Mouse (Mus musculus): ENCODE data around the gene Ppp1r9b. TPM values are rescaled to one million over a fixed set of nuclear protein-coding genes. Genes with fewer than 3 reads are reported as not detected.

Ppp1r9b gene
- polyA plus RNA-seq, 1 experiment from 2014 or later, result 10.5 TPM

GRCm38 (mm10) chr11:95053062-95053461 lies 62.2 kb downstream of the Ppp1r9b start:
- 76% methylated on average over 9 of the region's 9 CpGs for WGBS

More at GRCm38 (mm10) chr11:95053062-95053461, 62.2 kb downstream of the Ppp1r9b start:
- Histone ChIP-seq H3K27ac (replicated peaks; ENCODE audit: low read depth, low read length) (no peak overlapping the region), H3K9ac (replicated peaks; ENCODE audit: low read length) (no peak overlapping the region; the same call in 1 of the 2 replicates), H3K4me1 (ENCODE audit: control insufficient read depth, insufficient read depth, low read length) (no peaks in the 10 kb centered on the region), H3K9me3 (replicated peaks; ENCODE audit: control insufficient read depth, low read length) (no peaks in the 10 kb centered on the region), H3K4me3 (ENCODE audit: low read depth, low read length) (no peak overlapping the region), H3K36me3 (replicated peaks; ENCODE audit: control insufficient read depth, insufficient read depth, low read depth, low read length) (no peaks in the 10 kb centered on the region), H3K27me3 (ENCODE audit: control insufficient read depth, insufficient read depth, low read length) (no peaks in the 10 kb centered on the region), H3K4me2 (ENCODE audit: low read depth, low read length) (no peak overlapping the region)
- ATAC-seq (replicated peaks; ENCODE audit: insufficient number of reproducible peaks, low FRiP score, low TSS enrichment, low read depth), result no peak
- no peak for DNase-seq (ENCODE audit: low spot score)

Other genes starting within 250 kb of the Ppp1r9b start
- gene Cdc34b, start 249.3 kb upstream of the Ppp1r9b start, polyA plus RNA-seq (2014; fragmentation: Nextera tagmentation; extraction: Ambion mirVana), result 0.29 and 0.36 TPM in 2 replicates
- gene Tmem92, start 208.3 kb upstream of the Ppp1r9b start, polyA plus RNA-seq (2014; fragmentation: Nextera tagmentation; extraction: Ambion mirVana), result not detected in 2 replicates
- 93.8 and 109 TPM in 2 replicates for gene Col1a1, start 54.8 kb upstream of the Ppp1r9b start, polyA plus RNA-seq (2014; fragmentation: Nextera tagmentation; extraction: Ambion mirVana)
- gene Hils1, start 23.4 kb upstream of the Ppp1r9b start, polyA plus RNA-seq (2014; fragmentation: Nextera tagmentation; extraction: Ambion mirVana), result not detected in 2 replicates
- gene Sgca, start 14.7 kb upstream of the Ppp1r9b start, polyA plus RNA-seq (2014; fragmentation: Nextera tagmentation; extraction: Ambion mirVana), result 0.38 and 0.84 TPM in 2 replicates
- 31.1 and 33.9 TPM in 2 replicates for gene Samd14, start 18.8 kb downstream of the Ppp1r9b start, polyA plus RNA-seq (2014; fragmentation: Nextera tagmentation; extraction: Ambion mirVana)
- 15.5 and 17.0 TPM in 2 replicates for gene Pdk2, start 50.3 kb downstream of the Ppp1r9b start, polyA plus RNA-seq (2014; fragmentation: Nextera tagmentation; extraction: Ambion mirVana)
- gene Itga3, start 85.8 kb downstream of the Ppp1r9b start, polyA plus RNA-seq (2014; fragmentation: Nextera tagmentation; extraction: Ambion mirVana), result 5.1 and 6.6 TPM in 2 replicates
- gene Dlx3, start 129.1 kb downstream of the Ppp1r9b start, polyA plus RNA-seq (2014; fragmentation: Nextera tagmentation; extraction: Ambion mirVana), result 15.9 and 21.7 TPM in 2 replicates
- gene Dlx4, start 155.2 kb downstream of the Ppp1r9b start, polyA plus RNA-seq (2014; fragmentation: Nextera tagmentation; extraction: Ambion mirVana), result 3.0 and 3.6 TPM in 2 replicates

Data from embryonic facial prominence, embryonic 11.5 days (tissue).